Mouse (Mus musculus) right cerebral cortex, postnatal 10 days (tissue): ENCODE measurements around the gene Gm10722.
"Not testable (repeated sequence)": the region's sequence is repeated elsewhere in the genome, so short reads cannot be mapped to it uniquely, and the experiment has no call there.

Experiments used
- DNase-seq, 2 experiments: peaks; one replicate each; pipeline ENCODE4 v3.0.0; 2021; ENCODE audit warnings: low spot score in 2 of 2

Gm10722 gene

DNA sequence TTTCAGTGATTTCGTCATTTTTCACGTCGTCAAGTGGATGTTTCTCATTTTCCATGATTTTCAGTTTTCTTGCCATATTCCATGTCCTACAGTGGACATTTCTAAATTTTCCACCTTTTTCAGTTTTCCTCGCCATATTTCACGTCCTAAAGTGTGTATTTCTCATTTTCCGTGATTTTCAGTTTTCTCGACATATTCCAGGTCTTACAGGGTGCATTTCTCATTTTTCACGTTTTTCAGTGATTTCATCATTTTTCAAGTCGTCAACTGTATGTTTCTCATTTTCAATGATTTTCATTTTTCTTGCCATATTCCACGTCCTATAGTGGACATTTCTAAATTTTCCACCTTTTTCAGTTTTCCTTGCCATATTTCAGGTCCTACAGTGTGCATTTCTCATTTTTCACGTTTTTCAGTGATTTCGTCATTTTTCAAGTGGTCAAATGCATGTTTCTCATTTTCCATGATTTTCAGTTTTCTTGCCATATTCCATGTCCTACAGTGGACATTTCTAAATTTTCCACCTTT is at the start of gene Gm10722:
Gm10722 (plus strand) TSS at position 478 of the 528 bp plus-strand sequence.
- DNase-seq: peak in 1 of 2 experiments; percentile 25

- peak in 1 of 2 experiments; percentile 26 for DNase-seq
Observed at GRCm38 (mm10) chr9:3001006-3001405, 284 bp downstream of the Gm10722 start.

- DNase-seq: peak; percentile 98 to 99
Observed at GRCm38 (mm10) chr9:3001948-3002659, 1.4 kb downstream of the Gm10722 start.

- not testable (repeated sequence) for DNase-seq
Observed at GRCm38 (mm10) chr9:3002794-3003396, 2.2 kb downstream of the Gm10722 start, which contains the start of gene Gm11168. TSS of gene Gm11168 (plus strand) at chr9:3003346.

- DNase-seq: not testable (repeated sequence)
Observed at GRCm38 (mm10) chr9:3006179-3006578, 5.5 kb downstream of the Gm10722 start.

GRCm38 (mm10) chr9:3006636-3007035 is 5.9 kb downstream of the Gm10722 start:
- peak; percentile 86 to 95 for DNase-seq

GRCm38 (mm10) chr9:3007272-3007671 is 6.5 kb downstream of the Gm10722 start:
- not testable (repeated sequence) for DNase-seq

GRCm38 (mm10) chr9:3009331-3009730 is 8.6 kb downstream of the Gm10722 start:
- not testable (repeated sequence) for DNase-seq

GRCm38 (mm10) chr9:3012054-3012621 is 11.4 kb downstream of the Gm10722 start:
- DNase-seq: not testable (repeated sequence)

- not testable (repeated sequence) for DNase-seq
Observed at GRCm38 (mm10) chr9:3012733-3013279, 12.1 kb downstream of the Gm10722 start, which contains the start of gene Gm10721. TSS of gene Gm10721 (plus strand) at chr9:3013140.

GRCm38 (mm10) chr9:3015354-3015753 is 14.6 kb downstream of the Gm10722 start, which contains the start of gene Gm10720:
TSS of gene Gm10720 (plus strand) at chr9:3015654.
- not testable (repeated sequence) for DNase-seq

DNA sequence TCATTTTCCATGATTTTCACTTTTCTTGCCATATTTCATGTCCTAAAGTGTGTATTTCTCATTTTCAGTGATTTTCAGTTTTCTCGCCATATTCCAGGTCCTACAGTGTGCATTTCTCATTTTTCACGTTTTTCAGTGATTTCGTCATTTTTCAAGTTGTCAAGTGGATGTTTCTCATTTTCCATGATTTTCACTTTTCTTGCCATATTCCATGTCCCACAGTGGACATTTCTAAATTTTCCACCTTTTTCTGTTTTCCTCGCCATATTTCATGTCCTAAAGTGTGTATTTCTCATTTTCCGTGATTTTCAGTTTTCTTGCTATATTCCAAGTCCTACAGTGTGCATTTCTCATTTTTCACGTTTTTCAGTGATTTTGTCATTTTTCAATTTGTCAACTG is 15.2 kb downstream of the Gm10722 start:
- DNase-seq: peak in 1 of 2 experiments; percentile 16

DNA sequence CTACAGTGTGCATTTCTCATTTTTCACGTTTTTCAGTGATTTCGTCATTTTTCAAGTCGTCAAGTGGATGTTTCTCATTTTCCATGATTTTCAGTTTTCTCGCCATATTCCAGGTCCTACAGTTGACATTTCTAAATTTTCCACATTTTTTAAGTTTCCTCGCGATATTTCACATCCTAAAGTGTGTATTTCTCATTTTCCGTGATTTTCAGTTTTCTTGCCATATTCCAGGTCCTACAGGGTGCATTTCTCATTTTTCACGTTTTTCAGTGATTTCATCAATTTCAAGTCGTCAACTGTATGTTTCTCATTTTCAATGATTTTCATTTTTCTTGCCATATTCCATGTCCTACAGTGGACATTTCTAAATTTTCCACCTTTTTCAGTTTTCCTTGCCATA is 16.4 kb downstream of the Gm10722 start, which contains the start of gene Gm10719:
Gm10719 (plus strand) TSS at position 301 of the 400 bp plus-strand sequence.
- DNase-seq: not testable (repeated sequence)

GRCm38 (mm10) chr9:3018944-3019343 is 18.2 kb downstream of the Gm10722 start:
- DNase-seq: peak; percentile 88 to 89

- DNase-seq: peak; percentile 76 to 85
Observed at GRCm38 (mm10) chr9:3019835-3020727, 19.4 kb downstream of the Gm10722 start.

DNA sequence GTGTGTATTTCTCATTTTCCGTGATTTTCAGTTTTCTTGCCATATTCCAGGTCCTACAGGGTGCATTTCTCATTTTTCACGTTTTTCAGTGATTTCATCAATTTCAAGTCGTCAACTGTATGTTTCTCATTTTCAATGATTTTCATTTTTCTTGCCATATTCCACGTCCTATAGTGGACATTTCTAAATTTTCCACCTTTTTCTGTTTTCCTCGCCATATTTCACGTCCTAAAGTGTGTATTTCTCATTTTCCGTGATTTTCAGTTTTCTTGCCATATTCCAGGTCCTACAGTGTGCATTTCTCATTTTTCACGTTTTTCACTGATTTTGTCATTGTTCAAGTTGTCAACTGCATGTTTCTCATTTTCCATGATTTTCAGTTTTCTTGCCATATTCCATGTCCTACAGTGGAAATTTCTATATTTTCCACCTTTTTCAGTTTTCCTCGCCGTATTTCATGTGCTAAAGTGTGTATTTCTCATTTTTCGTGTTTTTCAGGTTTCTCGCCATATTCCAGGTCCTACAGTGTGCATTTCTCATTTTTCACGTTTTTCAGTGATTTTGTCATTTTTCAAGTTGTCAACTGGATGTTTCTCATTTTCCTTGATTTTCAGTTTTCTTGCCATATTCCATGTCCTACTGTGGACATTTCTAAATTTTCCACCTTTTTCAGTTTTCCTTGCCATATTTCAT is 21.7 kb downstream of the Gm10722 start:
- peak; percentile 65 to 72 for DNase-seq

GRCm38 (mm10) chr9:3023312-3023984 is 22.7 kb downstream of the Gm10722 start, which contains the start of gene Gm10718:
TSS of gene Gm10718 (plus strand) at chr9:3023547.
- DNase-seq: peak; percentile 19 to 26

DNA sequence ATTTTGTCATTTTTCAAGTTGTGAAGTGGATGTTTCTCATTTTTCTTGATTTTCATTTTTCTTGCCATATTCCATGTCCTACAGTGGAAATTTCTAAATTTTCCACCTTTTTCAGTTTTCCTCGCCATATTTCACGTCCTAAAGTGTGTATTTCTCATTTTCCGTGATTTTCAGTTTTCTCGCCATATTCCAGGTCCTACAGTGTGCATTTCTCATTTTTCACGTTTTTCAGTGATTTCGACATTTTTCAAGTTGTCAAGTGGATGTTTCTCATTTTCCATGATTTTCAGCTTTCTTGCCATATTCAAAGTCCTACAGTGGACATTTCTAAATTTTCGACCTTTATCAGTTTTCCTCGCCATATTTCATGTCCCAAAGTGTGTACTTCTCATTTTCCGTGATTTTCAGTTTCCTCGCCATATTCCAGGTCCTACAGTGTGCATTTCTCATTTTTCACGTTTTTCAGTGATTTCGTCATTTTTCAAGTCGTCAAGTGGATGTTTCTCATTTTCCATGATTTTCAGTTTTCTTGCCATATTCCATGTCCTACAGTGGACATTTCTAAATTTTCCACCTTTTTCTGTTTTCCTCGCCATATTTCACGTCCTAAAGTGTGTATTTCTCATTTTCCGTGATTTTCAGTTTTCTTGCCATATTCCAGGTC is 23.4 kb downstream of the Gm10722 start:
- DNase-seq: peak; percentile 62 to 83

DNA sequence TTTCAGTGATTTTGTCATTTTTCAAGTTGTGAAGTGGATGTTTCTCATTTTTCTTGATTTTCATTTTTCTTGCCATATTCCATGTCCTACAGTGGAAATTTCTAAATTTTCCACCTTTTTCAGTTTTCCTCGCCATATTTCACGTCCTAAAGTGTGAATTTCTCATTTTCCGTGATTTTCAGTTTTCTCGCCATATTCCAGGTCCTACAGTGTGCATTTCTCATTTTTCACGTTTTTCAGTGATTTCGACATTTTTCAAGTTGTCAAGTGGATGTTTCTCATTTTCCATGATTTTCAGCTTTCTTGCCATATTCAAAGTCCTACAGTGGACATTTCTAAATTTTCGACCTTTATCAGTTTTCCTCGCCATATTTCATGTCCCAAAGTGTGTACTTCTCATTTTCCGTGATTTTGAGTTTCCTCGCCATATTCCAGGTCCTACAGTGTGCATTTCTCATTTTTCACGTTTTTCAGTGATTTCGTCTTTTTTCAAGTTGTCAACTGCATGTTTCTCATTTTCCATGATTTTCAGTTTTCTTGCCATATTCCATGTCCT is 24.3 kb downstream of the Gm10722 start, which contains the start of gene Gm10717:
Gm10717 (plus strand) TSS at position 506 of the 556 bp plus-strand sequence.
- DNase-seq: peak; percentile 45 to 58
